Mouse (Mus musculus): Measurements from ENCODE around the gene Cep164.

DNA sequence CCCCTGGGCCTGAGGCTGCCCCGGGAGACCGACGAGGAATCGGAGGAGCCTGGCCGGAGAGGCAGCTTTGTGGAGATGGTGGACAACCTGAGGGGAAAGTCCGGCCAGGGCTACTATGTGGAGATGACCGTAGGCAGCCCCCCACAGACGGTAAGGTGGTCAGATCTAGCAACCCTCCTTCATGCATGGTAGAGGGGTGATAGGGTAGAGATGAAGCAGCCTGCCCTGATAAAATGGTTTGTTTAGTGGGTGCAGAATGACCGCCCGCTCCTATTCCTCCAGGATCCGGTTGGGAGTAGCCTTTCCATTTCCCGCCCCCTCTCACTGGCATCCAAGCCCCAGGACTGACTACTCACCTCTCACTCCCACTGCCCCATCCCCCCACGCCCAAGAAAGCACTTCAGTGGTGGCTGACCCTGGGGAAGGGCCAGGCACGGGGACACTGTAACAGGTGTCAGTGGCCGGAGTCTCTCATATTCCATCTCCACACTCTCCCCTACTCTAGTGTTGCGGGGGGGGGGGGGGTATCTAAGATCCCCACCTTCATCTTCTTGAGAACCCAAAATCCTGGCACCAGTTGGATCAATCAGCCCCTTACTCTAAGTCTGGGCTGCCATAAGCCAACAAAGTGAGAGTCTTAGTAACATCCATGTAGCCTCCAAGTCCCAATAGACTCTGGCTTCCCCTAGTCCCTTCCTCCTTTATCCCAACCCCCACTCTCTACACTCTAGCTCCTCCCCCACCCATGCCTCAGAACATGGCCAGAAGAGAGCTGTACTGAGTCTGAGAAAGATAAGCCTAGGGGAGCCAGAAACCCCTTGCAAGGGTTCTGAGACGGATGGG is 10.9 kb upstream of the Cep164 start:
- TF ChIP-seq ZNF384 (IDR thresholded peaks at IDR 0.05; ENCODE audit: low read depth, low read length) (no peak), ELF1 (IDR thresholded peaks at IDR 0.05; ENCODE audit: low read depth, low read length) (no peak)

Measured in MEL (cell line).